Mouse (Mus musculus) forebrain, embryonic 10.5 days (tissue): ENCODE results near the gene Slc29a3. TPM values are rescaled to one million over a fixed set of nuclear protein-coding genes. Genes with fewer than 3 reads are reported as not detected.
A peak's percentile ranks its signal among the peaks of the same experiment; 100 is the strongest.

Source experiments
- DNase-seq: peaks from one replicate; pipeline ENCODE4 v3.0.0-alpha.2; 2017; ENCODE audit warnings: low spot score; ENCODE audit errors: extremely low spot score
- H3K27ac ChIP-seq: fragments of 300-500 bp; sonication (generic); 2 replicates; pipeline ENCODE4 v1.5.1; 2016; ENCODE audit warnings: mild to moderate bottlenecking
- H3K27me3 ChIP-seq: fragments of 300-500 bp; sonication (generic); 2 replicates; pipeline ENCODE4 v1.6.1; 2016; ENCODE audit warnings: mild to moderate bottlenecking; ENCODE audit not compliant: poor library complexity, severe bottlenecking
- H3K36me3 ChIP-seq: fragments of 300-500 bp; sonication (generic); replicated peaks from 2 replicates; pipeline ENCODE4 v1.6.1; 2016; ENCODE audit warnings: mild to moderate bottlenecking, moderate library complexity
- H3K4me1 ChIP-seq: fragments of 300-500 bp; sonication (generic); 2 replicates; pipeline ENCODE4 v1.6.1; 2016
- H3K4me3 ChIP-seq: fragments of 300-500 bp; sonication (generic); 2 replicates; pipeline ENCODE4 v1.5.1; 2016; ENCODE audit warnings: mild to moderate bottlenecking, moderate library complexity
- H3K9me3 ChIP-seq: fragments of 300-500 bp; sonication (generic); 2 replicates; pipeline ENCODE4 v1.6.1; 2016; ENCODE audit warnings: mild to moderate bottlenecking, moderate library complexity
- WGBS: fragments of 180-500 bp; shearing (Covaris S2); methylation state at CpG from one replicate; pipeline ENCODE4 v1.1.7; 2016; 5-methylcytosine and 5-hydroxymethylcytosine counted together
- polyA plus RNA-seq: library from polyadenylated mRNA; unstranded; fragments of >200 nt; fragmentation: Nextera tagmentation; extraction: Ambion mirVana; gene quantifications from 2 replicates; pipeline ENCODE4 v1.2.1, GENCODE M21; 2016

Slc29a3 gene
- polyA plus RNA-seq, 1 experiment from 2014 or later: 6.3 TPM

GRCm38 (mm10) chr10:60737169-60737728 is 15.3 kb downstream of the Slc29a3 start:
- Histone ChIP-seq H3K27ac (no peak overlapping the region), H3K9me3 (no peaks in the 10 kb centered on the region), H3K4me1 (peaks cover 9% of the 10 kb centered on the region), H3K27me3 (peaks cover 23% of the 10 kb centered on the region), H3K36me3 (no peaks in the 10 kb centered on the region), H3K4me3 (no peak overlapping the region)
- DNase-seq: no peak
- WGBS: 79% methylated on average over 11 of the region's 11 CpGs

- H3K9me3 ChIP-seq: no peaks in the 10 kb centered on the region
- no peak for DNase-seq
- no peak overlapping the region for H3K27ac ChIP-seq
- H3K4me3 ChIP-seq: no peak overlapping the region
- H3K36me3 ChIP-seq: no peaks in the 10 kb centered on the region
- H3K4me1 ChIP-seq: peaks cover 17% of the 10 kb centered on the region
- 91% methylated on average over 1 of the region's 1 CpGs for WGBS
- H3K27me3 ChIP-seq: peaks cover 37% of the 10 kb centered on the region
Observed at GRCm38 (mm10) chr10:60735737-60736136, 16.9 kb downstream of the Slc29a3 start.

GRCm38 (mm10) chr10:60733471-60733870 is 19.1 kb downstream of the Slc29a3 start:
- Histone ChIP-seq H3K27ac (no peak overlapping the region), H3K4me1 (peaks cover 17% of the 10 kb centered on the region), H3K27me3 (peaks cover 59% of the 10 kb centered on the region), H3K36me3 (no peaks in the 10 kb centered on the region; the same call in 1 of the 2 replicates), H3K9me3 (no peaks in the 10 kb centered on the region), H3K4me3 (no peak overlapping the region)
- no peak for DNase-seq
- WGBS: 88% methylated on average over 8 of the region's 8 CpGs

- WGBS: 40% methylated on average over 2 of the region's 2 CpGs
- DNase-seq: no peak
- Histone ChIP-seq H3K4me1 (peaks cover 17% of the 10 kb centered on the region), H3K9me3 (no peaks in the 10 kb centered on the region), H3K4me3 (no peak overlapping the region), H3K36me3 (no peaks in the 10 kb centered on the region; the same call in 1 of the 2 replicates), H3K27me3 (peaks cover 70% of the 10 kb centered on the region), H3K27ac (peak overlapping the region; percentile 15; the same call in 1 of the 2 replicates)
Observed at GRCm38 (mm10) chr10:60732397-60732861, 20.2 kb downstream of the Slc29a3 start.

- no peak overlapping the region for H3K4me3 ChIP-seq
- 14% methylated on average over 5 of the region's 5 CpGs for WGBS
- peak overlapping the region; percentile 15; the same call in 1 of the 2 replicates for H3K27ac ChIP-seq
- DNase-seq: no peak
- no peaks in the 10 kb centered on the region; the same call in 1 of the 2 replicates for H3K36me3 ChIP-seq
- peaks cover 17% of the 10 kb centered on the region for H3K4me1 ChIP-seq
- H3K9me3 ChIP-seq: no peaks in the 10 kb centered on the region
- H3K27me3 ChIP-seq: peaks cover 72% of the 10 kb centered on the region
Observed at GRCm38 (mm10) chr10:60731742-60732141, 20.9 kb downstream of the Slc29a3 start.

GRCm38 (mm10) chr10:60727301-60727700 is 25.3 kb downstream of the Slc29a3 start:
- Histone ChIP-seq H3K27me3 (peaks cover 61% of the 10 kb centered on the region), H3K27ac (no peak overlapping the region), H3K9me3 (no peaks in the 10 kb centered on the region), H3K36me3 (no peaks in the 10 kb centered on the region; the same call in 1 of the 2 replicates), H3K4me1 (peaks cover 12% of the 10 kb centered on the region), H3K4me3 (no peak overlapping the region)
- no peak for DNase-seq
- WGBS: 38% methylated on average over 5 of the region's 5 CpGs

- no peaks in the 10 kb centered on the region for H3K9me3 ChIP-seq
- H3K27ac ChIP-seq: no peak overlapping the region
- no peak overlapping the region for H3K4me3 ChIP-seq
- H3K4me1 ChIP-seq: peaks cover 10% of the 10 kb centered on the region
- no peaks in the 10 kb centered on the region; the same call in 1 of the 2 replicates for H3K36me3 ChIP-seq
- 59% methylated on average over 3 of the region's 3 CpGs for WGBS
- no peak for DNase-seq
- H3K27me3 ChIP-seq: peaks cover 57% of the 10 kb centered on the region
Observed at GRCm38 (mm10) chr10:60726896-60727295, 25.7 kb downstream of the Slc29a3 start.

- Histone ChIP-seq H3K4me1 (peaks cover 11% of the 10 kb centered on the region; the same call in 1 of the 2 replicates), H3K27ac (no peak overlapping the region), H3K36me3 (no peaks in the 10 kb centered on the region; the same call in 1 of the 2 replicates), H3K4me3 (no peak overlapping the region), H3K27me3 (peaks cover 39% of the 10 kb centered on the region), H3K9me3 (no peaks in the 10 kb centered on the region)
- no peak for DNase-seq
- 74% methylated on average over 6 of the region's 6 CpGs for WGBS
Observed at GRCm38 (mm10) chr10:60724496-60724895, 28.1 kb downstream of the Slc29a3 start.

GRCm38 (mm10) chr10:60723345-60723744 is 29.2 kb downstream of the Slc29a3 start:
- Histone ChIP-seq H3K4me3 (no peak overlapping the region), H3K36me3 (no peaks in the 10 kb centered on the region), H3K4me1 (peaks cover 11% of the 10 kb centered on the region; the same call in 1 of the 2 replicates), H3K27me3 (peaks cover 27% of the 10 kb centered on the region), H3K27ac (no peak overlapping the region), H3K9me3 (no peaks in the 10 kb centered on the region)
- DNase-seq: no peak
- 47% methylated on average over 1 of the region's 1 CpGs for WGBS

- Histone ChIP-seq H3K4me1 (peaks cover 11% of the 10 kb centered on the region; the same call in 1 of the 2 replicates), H3K4me3 (no peak overlapping the region), H3K9me3 (no peaks in the 10 kb centered on the region), H3K36me3 (no peaks in the 10 kb centered on the region), H3K27ac (no peak overlapping the region), H3K27me3 (peaks cover 15% of the 10 kb centered on the region; the same call in 1 of the 2 replicates)
- 60% methylated on average over 12 of the region's 12 CpGs for WGBS
- no peak for DNase-seq
Observed at GRCm38 (mm10) chr10:60721640-60722039, 31.0 kb downstream of the Slc29a3 start.

- peaks cover 10% of the 10 kb centered on the region; the same call in 1 of the 2 replicates for H3K27me3 ChIP-seq
- H3K4me3 ChIP-seq: no peak overlapping the region
- peaks cover 11% of the 10 kb centered on the region; the same call in 1 of the 2 replicates for H3K4me1 ChIP-seq
- DNase-seq: no peak
- 88% methylated on average over 5 of the region's 5 CpGs for WGBS
- no peak overlapping the region for H3K27ac ChIP-seq
- H3K9me3 ChIP-seq: peaks cover 2% of the 10 kb centered on the region; the same call in 1 of the 2 replicates
- H3K36me3 ChIP-seq: peaks cover 6% of the 10 kb centered on the region
Observed at GRCm38 (mm10) chr10:60720461-60720860, 32.1 kb downstream of the Slc29a3 start.

GRCm38 (mm10) chr10:60718491-60718890 is 34.1 kb downstream of the Slc29a3 start:
- Histone ChIP-seq H3K9me3 (peaks cover 18% of the 10 kb centered on the region; the same call in 1 of the 2 replicates), H3K36me3 (peaks cover 20% of the 10 kb centered on the region), H3K27me3 (0 out of 2 replicates have a peak, but pooled peaks cover 5% of the 10 kb centered on the region), H3K4me3 (no peak overlapping the region), H3K27ac (no peak overlapping the region), H3K4me1 (peaks cover 11% of the 10 kb centered on the region; the same call in 1 of the 2 replicates)
- 81% methylated on average over 2 of the region's 2 CpGs for WGBS
- DNase-seq: no peak

GRCm38 (mm10) chr10:60716449-60716848 is 36.1 kb downstream of the Slc29a3 start:
- Histone ChIP-seq H3K4me1 (peaks cover 6% of the 10 kb centered on the region; the same call in 1 of the 2 replicates), H3K27me3 (0 out of 2 replicates have a peak, but pooled peaks cover 5% of the 10 kb centered on the region), H3K9me3 (peaks cover 24% of the 10 kb centered on the region; the same call in 1 of the 2 replicates), H3K36me3 (peaks cover 20% of the 10 kb centered on the region), H3K27ac (no peak overlapping the region), H3K4me3 (no peak overlapping the region)
- WGBS: 91% methylated on average over 3 of the region's 3 CpGs
- DNase-seq: no peak
